Mouse (Mus musculus) heart, embryonic 16.5 days (tissue): Measurements from ENCODE around the gene Blmh. TPM values are rescaled to one million over a fixed set of nuclear protein-coding genes. Genes with fewer than 3 reads are reported as not detected.

Source experiments
- ATAC-seq: fragments of 200-750 bp; cut with Nextera tagmentation; replicated peaks from 2 replicates; pipeline ENCODE4 v1.8.0; 2017; ENCODE audit warnings: moderate number of reproducible peaks; ENCODE audit not compliant: insufficient read depth, low FRiP score; ENCODE audit errors: extremely low read depth
- H3K27ac ChIP-seq: fragments of 300-500 bp; sonication (generic); 2 replicates; pipeline ENCODE4 v1.5.1; 2014; ENCODE audit warnings: mild to moderate bottlenecking, low read length, control low read depth, moderate library complexity
- H3K27me3 ChIP-seq: fragments of 300-500 bp; sonication (generic); 2 replicates; pipeline ENCODE4 v1.6.1; 2014; ENCODE audit warnings: low read length, mixed read lengths; ENCODE audit not compliant: control insufficient read depth, insufficient read depth
- H3K36me3 ChIP-seq: fragments of 300-500 bp; sonication (generic); 2 replicates; pipeline ENCODE4 v1.6.1; 2014; ENCODE audit not compliant: control insufficient read depth, insufficient read depth
- H3K4me1 ChIP-seq: fragments of 300-500 bp; sonication (generic); 2 replicates; pipeline ENCODE4 v1.6.1; 2014; ENCODE audit warnings: low read length, mixed read lengths; ENCODE audit not compliant: control insufficient read depth, insufficient read depth
- H3K4me2 ChIP-seq: fragments of 300-500 bp; sonication (generic); 2 replicates; pipeline ENCODE4 v1.6.1; 2014; ENCODE audit warnings: low read depth, mild to moderate bottlenecking, control low read depth, low read length
- H3K4me3 ChIP-seq: fragments of 300-500 bp; sonication (generic); 2 replicates; pipeline ENCODE4 v1.5.1; 2014; ENCODE audit warnings: mild to moderate bottlenecking, control low read depth, low read length
- H3K9ac ChIP-seq: fragments of 300-500 bp; sonication (generic); 2 replicates; pipeline ENCODE4 v1.6.1; 2014; ENCODE audit warnings: low read length, control low read depth
- H3K9me3 ChIP-seq: fragments of 300-500 bp; sonication (generic); replicated peaks from 2 replicates; pipeline ENCODE4 v1.6.1; 2016; ENCODE audit warnings: low read length; ENCODE audit not compliant: control insufficient read depth
- WGBS: fragments of 180-500 bp; shearing (Covaris S2); extraction: QIAGEN DNeasy Blood & Tissue Kit; methylation state at CpG from one replicate; pipeline ENCODE4 v1.1.7; 2014; 5-methylcytosine and 5-hydroxymethylcytosine counted together
- polyA plus RNA-seq: library from polyadenylated mRNA; unstranded; fragments of >200 nt; fragmentation: Nextera tagmentation; extraction: Ambion mirVana; gene quantifications from 2 replicates; pipeline ENCODE4 v1.2.1, GENCODE M21; 2015

The Blmh gene
- polyA plus RNA-seq, 1 experiment from 2014 or later, result 107 TPM

- no peak overlapping the region for H3K9ac ChIP-seq
- H3K4me3 ChIP-seq, result no peak overlapping the region
- no peaks in the 10 kb centered on the region for H3K9me3 ChIP-seq
- H3K4me2 ChIP-seq, result no peak overlapping the region
- H3K36me3 ChIP-seq, result peaks cover 27% of the 10 kb centered on the region
- no peak overlapping the region for H3K27ac ChIP-seq
- H3K4me1 ChIP-seq, result peaks cover 6% of the 10 kb centered on the region; the same call in 1 of the 2 replicates
- no peaks in the 10 kb centered on the region for H3K27me3 ChIP-seq
- WGBS, result 75% methylated on average over 4 of the region's 4 CpGs
- ATAC-seq, result no peak
Observed at GRCm38 (mm10) chr11:76982415-76982814, 57.8 kb downstream of the Blmh start.

DNA sequence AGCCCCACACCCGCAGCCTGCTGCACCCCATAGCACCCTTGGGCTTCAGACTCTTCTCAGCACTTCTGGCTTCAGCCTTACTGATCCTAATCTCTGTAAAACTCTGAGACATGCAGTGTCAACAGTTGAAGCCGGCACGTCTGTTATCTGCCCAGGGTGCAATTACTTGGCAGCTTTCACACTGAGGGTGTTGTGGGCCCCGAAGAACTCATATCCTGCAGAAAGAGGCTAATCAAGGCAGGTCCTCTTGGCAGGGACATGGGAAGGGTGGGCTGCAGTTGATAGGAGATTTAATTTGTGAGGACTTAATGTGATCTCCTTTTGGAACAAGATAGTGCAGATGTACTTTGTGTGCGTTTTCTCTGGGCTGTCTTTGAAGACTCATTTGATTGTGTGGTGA lies 59.0 kb downstream of the Blmh start:
- no peak for ATAC-seq
- H3K4me3 ChIP-seq, result no peak overlapping the region
- H3K27ac ChIP-seq, result no peak overlapping the region
- no peak overlapping the region for H3K9ac ChIP-seq
- peaks cover 6% of the 10 kb centered on the region; the same call in 1 of the 2 replicates for H3K4me1 ChIP-seq
- WGBS, result 40% methylated on average over 5 of the region's 5 CpGs
- no peaks in the 10 kb centered on the region for H3K27me3 ChIP-seq
- peaks cover 25% of the 10 kb centered on the region for H3K36me3 ChIP-seq
- no peaks in the 10 kb centered on the region for H3K9me3 ChIP-seq
- H3K4me2 ChIP-seq, result no peak overlapping the region

DNA sequence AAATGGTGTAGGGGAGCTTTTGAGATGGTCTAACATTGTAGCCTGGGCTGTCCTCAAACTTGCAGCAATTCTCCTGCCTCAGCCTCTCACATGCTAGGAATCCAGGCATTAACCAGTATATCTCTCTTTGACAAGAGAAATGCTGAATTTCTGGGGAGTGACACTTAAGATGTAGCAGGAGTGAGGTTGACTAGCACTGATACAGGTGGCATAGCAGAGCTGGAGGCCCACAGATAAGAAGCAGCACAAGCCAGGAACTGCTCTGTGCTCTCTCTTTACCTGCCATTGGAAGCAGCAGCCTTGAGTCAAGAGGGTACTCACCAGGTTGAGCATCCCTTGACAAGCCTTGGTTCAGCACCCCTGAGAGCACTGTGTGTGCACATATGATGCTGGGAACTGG lies 59.6 kb downstream of the Blmh start:
- Histone ChIP-seq H3K9ac (no peak overlapping the region), H3K4me1 (peaks cover 6% of the 10 kb centered on the region; the same call in 1 of the 2 replicates), H3K36me3 (peaks cover 20% of the 10 kb centered on the region), H3K9me3 (no peaks in the 10 kb centered on the region), H3K4me2 (no peak overlapping the region), H3K4me3 (no peak overlapping the region), H3K27me3 (no peaks in the 10 kb centered on the region), H3K27ac (no peak overlapping the region)
- ATAC-seq, result no peak

DNA sequence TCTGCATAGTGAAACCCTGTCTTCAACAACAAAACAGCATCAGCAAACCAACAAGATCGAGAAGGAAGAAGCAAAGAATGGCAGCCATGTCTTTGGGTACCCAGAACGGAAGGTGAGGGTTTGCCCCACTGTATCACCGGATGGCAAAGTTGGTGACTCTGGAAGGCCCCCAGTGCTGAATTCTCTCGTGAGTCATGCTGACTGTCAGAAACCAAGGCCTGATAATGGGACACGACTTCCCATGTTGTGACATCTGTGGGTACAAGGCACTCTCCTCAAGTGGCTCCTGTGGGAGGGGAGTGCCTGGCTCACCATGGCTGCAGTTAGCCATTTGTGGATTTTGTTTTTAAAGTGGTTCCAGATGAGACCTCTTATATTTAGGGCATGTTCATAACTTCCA lies 66.2 kb downstream of the Blmh start:
- H3K9me3 ChIP-seq, result no peaks in the 10 kb centered on the region
- no peak for ATAC-seq
- H3K4me1 ChIP-seq, result no peaks in the 10 kb centered on the region
- no peak overlapping the region for H3K4me2 ChIP-seq
- H3K9ac ChIP-seq, result no peak overlapping the region
- peaks cover 9% of the 10 kb centered on the region for H3K27me3 ChIP-seq
- H3K4me3 ChIP-seq, result no peak overlapping the region
- peaks cover 7% of the 10 kb centered on the region for H3K36me3 ChIP-seq
- WGBS, result 53% methylated on average over 5 of the region's 5 CpGs
- H3K27ac ChIP-seq, result no peak overlapping the region

DNA sequence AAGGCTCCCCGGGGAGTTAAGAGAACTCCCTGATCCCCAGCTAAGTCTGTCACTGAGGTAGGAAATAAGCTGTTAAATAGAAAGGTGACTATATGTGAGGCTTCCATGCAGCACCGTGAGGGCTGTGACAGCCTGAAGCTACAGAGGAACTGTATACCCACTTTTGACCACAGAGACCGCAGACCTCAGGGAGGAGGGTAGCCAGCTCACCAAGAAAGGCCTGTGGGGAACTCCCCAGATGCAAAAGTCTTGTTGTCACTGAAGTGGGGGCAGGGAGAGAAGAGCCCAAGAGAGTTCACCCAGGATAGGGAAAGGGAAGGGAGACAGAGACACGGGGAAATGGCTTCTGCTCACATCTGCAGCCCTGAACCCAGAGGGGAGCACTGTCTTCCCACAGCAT lies 68.3 kb downstream of the Blmh start:
- no peak for ATAC-seq
- H3K4me2 ChIP-seq, result no peak overlapping the region
- no peak overlapping the region for H3K27ac ChIP-seq
- 28% methylated on average over 4 of the region's 4 CpGs for whole genome bisulfite sequencing
- peaks cover under 1% of the 10 kb centered on the region for H3K36me3 ChIP-seq
- H3K27me3 ChIP-seq, result peaks cover 20% of the 10 kb centered on the region
- H3K4me3 ChIP-seq, result no peak overlapping the region
- no peak overlapping the region for H3K9ac ChIP-seq
- no peaks in the 10 kb centered on the region for H3K9me3 ChIP-seq
- H3K4me1 ChIP-seq, result peaks cover 2% of the 10 kb centered on the region; the same call in 1 of the 2 replicates

DNA sequence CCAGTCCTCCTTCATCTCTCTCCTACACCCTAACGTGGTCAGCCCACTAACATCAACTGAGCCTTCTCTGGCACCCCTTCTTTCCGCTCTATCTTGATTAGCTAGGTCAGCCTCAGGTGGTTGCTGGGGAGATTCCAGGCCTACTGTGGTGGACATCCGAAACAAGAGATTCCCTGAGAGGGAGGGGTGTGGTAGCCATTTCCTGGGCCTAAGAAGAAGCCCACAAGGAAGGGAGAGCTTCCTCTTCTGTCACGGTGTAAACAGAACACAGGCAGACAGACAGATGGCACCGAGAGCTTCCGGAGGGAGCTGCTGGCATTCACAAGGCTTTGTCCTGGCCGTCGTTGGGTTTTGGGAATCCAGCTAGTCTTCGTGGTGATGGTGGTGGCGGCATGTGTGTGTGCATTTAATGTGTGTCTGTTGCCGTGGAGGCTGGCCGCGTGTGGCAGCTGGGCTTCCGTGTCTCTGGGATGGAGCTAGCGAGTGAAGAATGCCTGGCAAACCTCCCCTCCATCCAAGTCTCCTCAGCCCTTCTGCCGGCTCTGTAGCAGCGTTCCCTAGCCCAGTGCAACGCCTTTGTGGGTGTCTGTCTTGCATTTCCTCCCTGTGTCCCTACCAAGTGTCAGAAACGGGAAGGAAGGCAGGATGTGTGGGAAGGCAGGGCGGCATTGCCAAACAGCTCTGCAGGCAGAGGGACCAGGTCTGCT lies 71.5 kb downstream of the Blmh start:
- no peak overlapping the region for H3K27ac ChIP-seq
- H3K27me3 ChIP-seq, result peaks cover 39% of the 10 kb centered on the region
- ATAC-seq, result no peak
- peaks cover 10% of the 10 kb centered on the region for H3K4me1 ChIP-seq
- WGBS, result 47% methylated on average over 20 of the region's 20 CpGs
- no peaks in the 10 kb centered on the region for H3K9me3 ChIP-seq
- no peak overlapping the region for H3K9ac ChIP-seq
- no peak overlapping the region for H3K4me2 ChIP-seq
- H3K4me3 ChIP-seq, result no peak overlapping the region
- H3K36me3 ChIP-seq, result no peaks in the 10 kb centered on the region

DNA sequence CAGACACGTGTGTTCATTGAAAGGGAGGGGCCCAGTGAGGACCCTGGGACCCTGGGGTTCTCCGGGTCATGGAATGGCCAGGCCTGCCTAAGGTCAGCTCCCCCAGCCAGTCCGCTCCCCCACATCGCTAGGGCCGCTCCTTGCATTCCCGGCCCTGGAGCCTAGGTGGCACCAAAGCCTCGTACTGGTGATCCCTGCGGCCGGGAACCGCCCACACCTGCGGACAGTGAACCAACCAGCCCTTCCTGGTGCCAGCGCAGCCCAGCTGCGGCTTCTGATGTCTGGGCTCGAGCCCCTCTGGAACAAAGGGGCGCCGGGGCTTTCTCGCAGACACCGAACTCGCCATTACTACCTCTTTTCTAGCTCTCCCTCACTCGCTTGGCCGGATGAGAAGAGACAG lies 72.7 kb downstream of the Blmh start:
- no peak overlapping the region for H3K27ac ChIP-seq
- H3K36me3 ChIP-seq, result no peaks in the 10 kb centered on the region
- 0 out of 2 replicates have a peak overlapping the region, but pooled peaks have one; percentile 33 for H3K9ac ChIP-seq
- no peaks in the 10 kb centered on the region for H3K9me3 ChIP-seq
- peaks cover 10% of the 10 kb centered on the region for H3K4me1 ChIP-seq
- WGBS, result 1% methylated on average over 21 of the region's 21 CpGs
- H3K4me2 ChIP-seq, result peak overlapping the region; percentile 93
- peak; percentile 73 for ATAC-seq
- H3K27me3 ChIP-seq, result peaks cover 46% of the 10 kb centered on the region
- peak overlapping the region; percentile 66 for H3K4me3 ChIP-seq

- H3K9ac ChIP-seq, result peak within 1 kb of the TSS; percentile 42
- H3K9me3 ChIP-seq, result no peaks in the 10 kb centered on the region
- peaks cover 46% of the 10 kb centered on the region for H3K27me3 ChIP-seq
- H3K27ac ChIP-seq, result no peak within 1 kb of the TSS
- WGBS, result under 1% methylated on average over 52 of the region's 52 CpGs
- ATAC-seq, result no peak
- H3K4me2 ChIP-seq, result peak within 1 kb of the TSS; percentile 93
- H3K4me1 ChIP-seq, result peaks cover 10% of the 10 kb centered on the region
- H3K36me3 ChIP-seq, result no peaks in the 10 kb centered on the region
- H3K4me3 ChIP-seq, result peak within 1 kb of the TSS; percentile 66
Observed at GRCm38 (mm10) chr11:76997916-76998704, 73.5 kb downstream of the Blmh start, which contains the start of gene Slc6a4. Gene Slc6a4, plus strand, starts transcription at chr11:76998603.

DNA sequence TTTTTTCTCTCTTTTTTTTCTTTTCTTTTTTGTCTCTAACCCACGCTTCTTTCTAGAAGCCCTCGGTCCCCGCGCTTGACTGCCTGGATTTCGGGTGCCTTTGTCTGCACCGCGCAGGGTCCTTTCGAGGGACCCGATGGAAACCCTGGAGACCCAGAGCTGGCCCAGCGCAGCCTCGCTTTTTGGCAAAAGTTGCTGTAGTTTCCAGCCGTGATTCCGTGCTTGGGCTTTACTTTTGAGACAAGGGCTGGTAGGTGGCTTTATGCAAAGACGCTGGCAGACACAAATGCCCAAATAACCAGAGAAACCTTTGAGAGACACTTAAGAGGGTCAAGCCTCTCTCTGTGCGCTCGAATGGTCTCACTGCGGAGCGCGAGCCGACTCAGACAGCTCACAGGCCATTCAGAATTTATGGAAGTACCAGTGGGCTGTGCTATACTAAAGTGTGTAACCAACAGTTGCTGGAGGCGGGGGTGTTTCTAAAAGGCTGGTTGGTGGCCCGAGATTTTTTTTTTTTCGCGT lies 74.2 kb downstream of the Blmh start:
- Histone ChIP-seq H3K4me1 (peaks cover 10% of the 10 kb centered on the region), H3K27me3 (peaks cover 46% of the 10 kb centered on the region), H3K4me2 (peak overlapping the region; percentile 93), H3K36me3 (no peaks in the 10 kb centered on the region), H3K9ac (peak overlapping the region; percentile 42; the same call in 1 of the 2 replicates), H3K9me3 (no peaks in the 10 kb centered on the region), H3K4me3 (peak overlapping the region; percentile 66), H3K27ac (no peak overlapping the region)
- no peak for ATAC-seq
- 12% methylated on average over 24 of the region's 24 CpGs for WGBS
